Mouse (Mus musculus) cerebellum, adult (tissue): ENCODE data around the gene Scamp5.
A peak's percentile ranks its signal among the peaks of the same experiment; 100 is the strongest.
"Not testable (repeated sequence)": the region's sequence is repeated elsewhere in the genome, so short reads cannot be mapped to it uniquely, and the experiment has no call there.

Source experiments
- ATAC-seq: cut with Nextera tagmentation; 2 replicates; pipeline ENCODE4 v1.9.2; 2017; ENCODE audit warnings: mild to moderate bottlenecking, moderate library complexity, mixed read lengths; ENCODE audit not compliant: insufficient number of reproducible peaks, low FRiP score, low TSS enrichment

Scamp5 gene

GRCm38 (mm10) chr9:57453516-57453915, 14.3 kb downstream of the Scamp5 start:
- no peak for ATAC-seq

GRCm38 (mm10) chr9:57452624-57453462, 15.0 kb downstream of the Scamp5 start:
- ATAC-seq, result no peak

GRCm38 (mm10) chr9:57449715-57450114, 18.1 kb downstream of the Scamp5 start:
- ATAC-seq, result no peak

GRCm38 (mm10) chr9:57440620-57441019, 27.2 kb downstream of the Scamp5 start:
- no peak for ATAC-seq

- peak; percentile 98 for ATAC-seq
These were observed 28.2 kb downstream of the Scamp5 start, which contains the start of gene Ppcdc for GRCm38 (mm10) chr9:57439522-57440295. Gene Ppcdc, minus strand, starts transcription at chr9:57440124.

GRCm38 (mm10) chr9:57439083-57439482, 28.8 kb downstream of the Scamp5 start:
- ATAC-seq, result no peak

GRCm38 (mm10) chr9:57437896-57438614, 29.8 kb downstream of the Scamp5 start:
- ATAC-seq, result no peak

- ATAC-seq, result no peak
These were observed 31.7 kb downstream of the Scamp5 start for GRCm38 (mm10) chr9:57436166-57436565.

- no peak for ATAC-seq
These were observed 33.3 kb downstream of the Scamp5 start for GRCm38 (mm10) chr9:57434405-57435165.

- peak; percentile 62 for ATAC-seq
These were observed 34.5 kb downstream of the Scamp5 start for GRCm38 (mm10) chr9:57433097-57434032.

- no peak for ATAC-seq
These were observed 35.4 kb downstream of the Scamp5 start for GRCm38 (mm10) chr9:57432480-57432879.

- no peak for ATAC-seq
These were observed 36.7 kb downstream of the Scamp5 start for GRCm38 (mm10) chr9:57431202-57431601.

- ATAC-seq, result no peak
These were observed 39.5 kb downstream of the Scamp5 start for GRCm38 (mm10) chr9:57428391-57428790.

- no peak for ATAC-seq
These were observed 39.9 kb downstream of the Scamp5 start for GRCm38 (mm10) chr9:57427937-57428336.

GRCm38 (mm10) chr9:57427123-57427522, 40.7 kb downstream of the Scamp5 start:
- not testable (repeated sequence) for ATAC-seq

GRCm38 (mm10) chr9:57425116-57425515, 42.7 kb downstream of the Scamp5 start:
- ATAC-seq, result no peak

- no peak for ATAC-seq
These were observed 43.8 kb downstream of the Scamp5 start for GRCm38 (mm10) chr9:57424066-57424465.

GRCm38 (mm10) chr9:57421688-57422111, 46.2 kb downstream of the Scamp5 start:
- ATAC-seq, result no peak

- no peak for ATAC-seq
These were observed 46.7 kb downstream of the Scamp5 start for GRCm38 (mm10) chr9:57421121-57421571.
